Comparison of ENCODE assay signal across 13 mouse cellular contexts in genomic region chr12:21153279-21153707, GRCm38 (mm10).
DNase-seq lines count a peak whose midpoint lies in the region; ATAC-seq lines count a peak whose summit lies in the region.
"Had no signal": no experiment of that assay in that cellular context is flagged by ENCODE, and none has a peak within 500 bp of the region (broad histone marks: within the 10 kb centered on the region; RNA-seq: fewer than 3 reads in every experiment).

No protein-coding gene starts in this region.

- H3K9me3 ChIP-seq in forebrain, embryonic 15.5 days, result no peaks in the 10 kb centered on the region
- no peaks in the 10 kb centered on the region for H3K9me3 ChIP-seq in forebrain, embryonic 12.5 days
- no peaks in the 10 kb centered on the region for H3K9me3 ChIP-seq in midbrain, embryonic 13.5 days
- no peaks in the 10 kb centered on the region for H3K9me3 ChIP-seq in midbrain, embryonic 16.5 days (replicated peaks; ENCODE audit: control insufficient read depth, low read length, poor library complexity, severe bottlenecking)
- H3K9me3 ChIP-seq: limb, embryonic 12.5 days had no signal

- 0 out of 2 replicates have a peak overlapping the region, but pooled peaks have one; percentile 11 for H3K9ac ChIP-seq in forebrain, embryonic 15.5 days (replicated peaks)
- H3K9ac ChIP-seq in forebrain, embryonic 12.5 days, result no peak overlapping the region
- 0 out of 2 replicates have a peak overlapping the region, but pooled peaks have one; percentile 1 for H3K9ac ChIP-seq in midbrain, embryonic 13.5 days (replicated peaks)
- H3K9ac ChIP-seq in midbrain, embryonic 16.5 days (ENCODE audit: low read depth, low read length), result no peak overlapping the region; the same call in 1 of the 2 replicates
- H3K9ac ChIP-seq: hindbrain, embryonic 14.5 days; limb, embryonic 12.5 days; liver, postnatal 0 days had no signal

- H3K4me3 ChIP-seq in forebrain, embryonic 15.5 days, result no peak overlapping the region
- H3K4me3 ChIP-seq in forebrain, embryonic 12.5 days (replicated peaks), result no peak overlapping the region
- no peak overlapping the region for H3K4me3 ChIP-seq in midbrain, embryonic 13.5 days (replicated peaks)
- H3K4me3 ChIP-seq in midbrain, embryonic 16.5 days (ENCODE audit: low read depth, low read length), result no peak overlapping the region
- H3K4me3 ChIP-seq: limb, embryonic 12.5 days had no signal

- peak; percentile 70 to 78 for DNase-seq in layer of hippocampus, adult 8-10 months (ENCODE audit: low spot score in 2 of 2)
- peak; percentile 57 to 69 for DNase-seq in right cerebral cortex, postnatal 36 days (ENCODE audit: low spot score in 2 of 2)
- DNase-seq in kidney, postnatal 4 days, result no peak
- no peak for DNase-seq in kidney, postnatal 36 days
- DNase-seq: liver, postnatal 0 days; thymus, adult 2 months had no signal

- ATAC-seq in forebrain, embryonic 15.5 days (replicated peaks), result peak; percentile 80
- ATAC-seq in forebrain, embryonic 12.5 days (ENCODE audit: low FRiP score), result no peak
- no peak for ATAC-seq in midbrain, embryonic 13.5 days
- ATAC-seq in midbrain, embryonic 16.5 days, result no peak
- ATAC-seq: liver, postnatal 0 days had no signal

- WGBS in forebrain, embryonic 15.5 days, result 45% methylated on average over 8 of the region's 8 CpGs
- 81% methylated on average over 8 of the region's 8 CpGs for WGBS in forebrain, embryonic 12.5 days
- WGBS in midbrain, embryonic 13.5 days, result 78% methylated on average over 8 of the region's 8 CpGs
- 75% methylated on average over 8 of the region's 8 CpGs for WGBS in midbrain, embryonic 16.5 days

- H3K27me3 ChIP-seq in forebrain, embryonic 15.5 days, result no peaks in the 10 kb centered on the region
- H3K27me3 ChIP-seq in forebrain, embryonic 12.5 days, result no peaks in the 10 kb centered on the region
- H3K27me3 ChIP-seq in midbrain, embryonic 13.5 days, result no peaks in the 10 kb centered on the region
- H3K27me3 ChIP-seq in midbrain, embryonic 16.5 days (ENCODE audit: control insufficient read depth, insufficient read depth, low read depth, low read length), result no peaks in the 10 kb centered on the region
- H3K27me3 ChIP-seq: limb, embryonic 12.5 days had no signal

- no peak overlapping the region for H3K4me2 ChIP-seq in forebrain, embryonic 15.5 days (replicated peaks)
- no peak overlapping the region for H3K4me2 ChIP-seq in forebrain, embryonic 12.5 days
- no peak overlapping the region for H3K4me2 ChIP-seq in midbrain, embryonic 13.5 days (replicated peaks)
- H3K4me2 ChIP-seq in midbrain, embryonic 16.5 days (ENCODE audit: low read length), result no peak overlapping the region
- H3K4me2 ChIP-seq: hindbrain, embryonic 14.5 days; limb, embryonic 12.5 days had no signal

- peaks cover 21% of the 10 kb centered on the region for H3K4me1 ChIP-seq in forebrain, embryonic 15.5 days
- peaks cover 16% of the 10 kb centered on the region for H3K4me1 ChIP-seq in forebrain, embryonic 12.5 days
- H3K4me1 ChIP-seq in midbrain, embryonic 13.5 days (replicated peaks), result peaks cover 20% of the 10 kb centered on the region
- peaks cover 9% of the 10 kb centered on the region for H3K4me1 ChIP-seq in midbrain, embryonic 16.5 days (ENCODE audit: control insufficient read depth, insufficient read depth, low read length)

- peak overlapping the region; percentile 76 for H3K27ac ChIP-seq in forebrain, embryonic 15.5 days (replicated peaks)
- no peak overlapping the region for H3K27ac ChIP-seq in forebrain, embryonic 12.5 days
- no peak overlapping the region for H3K27ac ChIP-seq in midbrain, embryonic 13.5 days
- H3K27ac ChIP-seq in midbrain, embryonic 16.5 days (ENCODE audit: low read length), result no peak overlapping the region
- H3K27ac ChIP-seq: hindbrain, embryonic 14.5 days; limb, embryonic 12.5 days; macrophage had no signal

- H3K36me3 ChIP-seq in forebrain, embryonic 15.5 days, result no peaks in the 10 kb centered on the region
- H3K36me3 ChIP-seq in forebrain, embryonic 12.5 days (replicated peaks), result no peaks in the 10 kb centered on the region
- no peaks in the 10 kb centered on the region for H3K36me3 ChIP-seq in midbrain, embryonic 13.5 days
- H3K36me3 ChIP-seq in midbrain, embryonic 16.5 days (ENCODE audit: control insufficient read depth, insufficient read depth, low read length), result no peaks in the 10 kb centered on the region
- H3K36me3 ChIP-seq: limb, embryonic 12.5 days had no signal

Comparison
In these comparisons a context has a peak if more than half of its experiments do, and no peak if none do; other contexts are left out.
1. H3K9ac ChIP-seq: peak in forebrain, embryonic 15.5 days (single experiment) and midbrain, embryonic 13.5 days (single experiment); none in forebrain, embryonic 12.5 days (single experiment) and midbrain, embryonic 16.5 days (single experiment).
2. DNase-seq: peak in layer of hippocampus, adult 8-10 months (2 of 2) and right cerebral cortex, postnatal 36 days (2 of 2); none in kidney, postnatal 4 days (0 of 2) and kidney, postnatal 36 days (0 of 2).